Mouse (Mus musculus) bone marrow, adult 2 months (tissue): Measurements from ENCODE around the gene Ropn1.

Experiments
- CTCF ChIP-seq: fragments of 200-500 bp; IDR thresholded peaks from 2 replicates; pipeline ENCODE4 v1.5.1; 2011; ENCODE audit warnings: low read length, control low read depth; ENCODE audit not compliant: control insufficient read depth, insufficient read depth
- POLR2A ChIP-seq: fragments of 200-500 bp; IDR thresholded peaks from 2 replicates; pipeline ENCODE4 v1.6.1; 2011; ENCODE audit warnings: low read depth, mild to moderate bottlenecking, control low read depth, low read length, borderline replicate concordance; ENCODE audit not compliant: control insufficient read depth

DNA sequence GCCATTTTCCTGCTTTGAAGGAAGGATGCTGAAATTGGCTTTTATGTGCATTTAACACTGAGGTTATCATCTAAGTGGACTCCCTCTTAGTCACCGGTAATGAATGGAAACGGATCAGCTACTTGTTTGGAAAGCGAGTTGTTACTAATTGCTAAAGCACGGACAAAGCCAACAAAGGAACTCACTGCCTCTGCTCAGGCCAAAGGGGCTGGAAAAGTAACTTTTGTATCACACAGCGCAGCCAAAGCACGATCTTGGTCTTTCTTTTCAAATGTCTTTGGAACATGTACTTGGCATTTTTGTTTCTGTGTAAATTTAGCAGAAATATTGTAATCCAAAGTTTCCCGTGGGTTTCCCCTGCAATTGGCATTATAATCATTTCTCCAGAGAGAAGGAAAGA is 22.2 kb downstream of the Ropn1 start:
- TF ChIP-seq POLR2A (no peak), CTCF (no peak)
